Mouse (Mus musculus) olfactory bulb, adult 2 months (tissue): ENCODE results near the gene Gm28048.

ENCODE experiments used
- CTCF ChIP-seq: fragments of 200-500 bp; IDR thresholded peaks from 2 replicates; pipeline ENCODE4 v1.5.1; 2012; ENCODE audit warnings: low read depth, mild to moderate bottlenecking, low read length, moderate library complexity; ENCODE audit not compliant: insufficient read depth
- POLR2A ChIP-seq: fragments of 200-500 bp; IDR thresholded peaks from 2 replicates; pipeline ENCODE4 v1.6.1; 2012; ENCODE audit warnings: mild to moderate bottlenecking, low read depth, low read length, moderate library complexity; ENCODE audit not compliant: insufficient read depth

DNA sequence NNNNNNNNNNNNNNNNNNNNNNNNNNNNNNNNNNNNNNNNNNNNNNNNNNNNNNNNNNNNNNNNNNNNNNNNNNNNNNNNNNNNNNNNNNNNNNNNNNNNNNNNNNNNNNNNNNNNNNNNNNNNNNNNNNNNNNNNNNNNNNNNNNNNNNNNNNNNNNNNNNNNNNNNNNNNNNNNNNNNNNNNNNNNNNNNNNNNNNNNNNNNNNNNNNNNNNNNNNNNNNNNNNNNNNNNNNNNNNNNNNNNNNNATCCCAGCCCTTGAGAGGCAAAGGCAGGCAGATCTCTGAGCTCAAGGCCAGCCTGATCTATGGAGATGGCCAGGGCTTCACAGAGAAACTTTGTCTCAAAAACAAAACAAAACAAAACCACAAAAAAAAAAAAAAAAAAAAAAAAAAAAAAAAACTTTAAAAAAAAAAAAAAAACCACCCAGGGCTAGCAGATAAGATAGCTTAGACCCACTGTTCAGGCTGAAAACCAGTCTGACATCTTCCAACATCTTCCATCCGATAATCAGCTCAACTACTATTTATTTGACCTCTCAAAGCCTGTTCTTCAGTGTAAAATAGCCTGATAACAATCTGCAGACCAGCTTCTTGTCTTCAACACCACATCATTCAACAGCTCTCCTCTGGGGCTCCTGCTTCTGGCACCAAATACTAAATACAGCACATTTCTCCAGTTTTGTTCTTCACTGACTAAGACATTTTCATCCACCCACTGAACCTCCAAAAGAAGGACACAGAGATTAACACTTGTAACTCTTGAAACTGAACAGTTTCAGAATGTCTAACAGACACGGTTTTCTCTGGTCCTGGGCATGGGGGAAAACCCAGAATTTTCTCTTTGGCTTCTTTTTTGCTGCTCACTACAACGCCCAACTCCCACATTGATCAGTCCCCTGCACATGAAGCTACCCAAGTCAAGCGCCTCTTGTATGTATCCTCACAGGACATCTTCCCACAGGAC is 136.9 kb downstream of the Gm28048 start:
- no peak for TF ChIP-seq CTCF
- no peak for TF ChIP-seq POLR2A
